Mouse (Mus musculus): ENCODE measurements around the gene Csnk1e.

Gene Csnk1e

GRCm38 (mm10) chr15:79443856-79444410 lies 11.4 kb downstream of the Csnk1e start:
- no peak for DNase-seq (ENCODE audit: low read depth, low spot score)

DNA sequence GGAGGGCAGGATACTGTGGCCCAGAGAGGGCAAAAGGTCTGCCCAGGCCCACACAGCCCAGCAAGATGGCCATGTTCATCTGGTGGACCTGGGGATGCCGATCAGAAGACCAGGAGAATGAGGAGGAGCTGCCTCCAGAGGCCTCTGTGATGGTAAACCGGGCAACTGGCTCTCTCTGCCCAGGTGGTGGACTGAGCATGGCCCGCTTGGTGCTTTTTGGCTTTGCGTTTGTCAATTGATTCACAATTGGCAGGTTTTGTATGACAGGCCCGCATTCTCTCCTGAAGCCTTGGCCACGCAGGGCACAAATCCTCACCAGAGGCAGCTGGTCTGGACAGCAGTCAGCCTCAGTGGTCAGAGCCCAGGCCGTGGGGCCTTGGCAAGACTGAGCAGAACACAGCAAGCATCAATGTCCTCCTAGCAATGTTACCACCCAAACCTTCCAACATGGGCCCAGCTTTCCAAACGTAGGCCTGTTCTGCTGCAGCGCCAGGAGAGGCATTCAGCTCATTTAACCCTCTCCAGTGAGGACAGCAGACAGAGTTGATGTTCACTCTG lies 12.3 kb downstream of the Csnk1e start:
- no peak for DNase-seq (ENCODE audit: low read depth, low spot score)

DNA sequence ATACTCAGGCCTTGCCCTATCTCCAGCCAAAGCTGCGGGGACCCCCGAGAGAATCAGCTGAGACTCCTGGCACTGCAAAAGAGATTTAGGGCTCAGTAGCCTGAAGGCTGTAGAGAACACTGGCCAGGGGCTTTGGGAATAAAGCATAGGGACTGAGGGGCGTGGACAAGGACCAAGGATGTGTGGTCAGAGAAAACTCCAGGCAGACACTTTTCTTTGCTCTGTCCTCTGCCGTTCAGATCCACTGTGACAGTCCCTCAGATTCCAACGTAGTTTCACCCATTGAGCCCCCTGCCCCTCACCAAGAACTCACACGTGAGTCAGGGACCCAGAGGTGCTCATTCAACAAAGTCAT lies 13.1 kb downstream of the Csnk1e start:
- no peak for DNase-seq (ENCODE audit: low read depth, low spot score)

- DNase-seq (ENCODE audit: low read depth, low spot score): peak; percentile 70
Observed at GRCm38 (mm10) chr15:79441331-79442256, 13.8 kb downstream of the Csnk1e start.

DNA sequence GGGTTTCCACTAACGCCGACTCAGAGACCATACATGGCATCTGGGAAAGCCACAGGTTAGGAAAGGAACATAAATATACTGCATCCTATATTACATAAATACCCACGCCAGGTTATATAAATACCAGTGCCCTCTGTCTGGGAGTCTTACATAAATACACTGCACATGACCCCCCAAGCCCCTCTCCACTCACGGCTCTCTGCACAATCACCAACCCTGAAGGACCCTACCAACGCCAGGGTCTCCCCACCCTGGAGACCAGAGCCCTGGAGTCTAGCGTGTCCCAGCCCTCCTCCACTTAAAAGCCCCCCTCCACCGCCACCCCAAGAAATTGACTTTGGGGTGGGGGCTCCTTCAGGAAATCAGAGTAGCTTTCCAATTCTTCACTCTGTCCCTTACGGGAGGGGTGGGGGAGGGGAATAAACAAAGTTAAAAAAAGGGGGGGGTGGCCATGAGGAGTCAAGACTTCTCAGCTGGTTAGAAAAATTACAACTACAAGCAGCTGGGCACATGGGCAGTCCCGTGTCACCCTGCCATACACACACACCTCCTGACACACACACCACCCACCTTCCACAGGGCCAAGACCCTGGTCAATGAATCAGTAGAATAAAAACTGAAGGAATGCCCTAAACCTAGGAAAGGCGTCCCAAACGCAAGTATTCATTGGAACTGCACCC lies 14.6 kb downstream of the Csnk1e start:
- DNase-seq (ENCODE audit: low read depth, low spot score): no peak

DNA sequence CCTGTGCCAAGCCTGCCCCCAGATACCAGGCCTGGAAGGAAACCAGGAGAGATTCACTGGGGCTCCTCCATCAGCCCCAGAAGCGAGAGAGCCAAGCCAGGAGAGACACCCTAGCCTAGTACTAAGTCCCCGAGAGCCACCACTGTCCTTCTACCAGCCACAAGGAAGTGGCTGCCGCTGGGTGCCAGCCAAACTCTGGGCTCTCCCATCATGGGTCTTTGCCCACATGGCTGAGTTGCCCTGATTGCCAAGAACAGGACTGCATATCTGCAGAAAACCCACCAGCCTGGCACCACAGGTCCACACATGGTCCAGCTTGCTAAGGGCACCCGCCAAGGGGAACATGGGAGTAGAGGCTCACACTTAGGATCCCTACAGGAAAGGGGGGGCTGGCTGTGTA lies 15.1 kb downstream of the Csnk1e start:
- no peak for DNase-seq (ENCODE audit: low read depth, low spot score)

DNA sequence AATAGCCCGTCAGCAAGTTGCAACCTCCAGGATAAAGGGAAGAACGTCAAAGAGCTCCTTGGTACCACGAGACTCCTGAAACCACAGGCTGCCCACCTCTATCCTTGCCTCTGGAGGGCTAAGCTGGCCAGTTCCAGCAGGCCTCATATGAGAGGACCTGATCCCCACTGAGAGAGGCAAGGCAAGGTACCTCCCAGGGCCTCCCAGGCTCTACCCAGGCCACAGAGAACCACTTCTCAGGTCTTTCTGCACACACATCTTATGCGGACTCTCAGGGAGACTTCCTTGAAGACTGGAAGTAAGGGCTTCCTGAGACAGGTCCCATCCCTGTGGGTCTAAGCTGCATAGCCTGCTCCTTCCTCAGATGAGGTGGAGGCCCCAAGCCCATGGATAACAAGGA lies 16.0 kb downstream of the Csnk1e start:
- no peak for DNase-seq (ENCODE audit: low read depth, low spot score)

DNA sequence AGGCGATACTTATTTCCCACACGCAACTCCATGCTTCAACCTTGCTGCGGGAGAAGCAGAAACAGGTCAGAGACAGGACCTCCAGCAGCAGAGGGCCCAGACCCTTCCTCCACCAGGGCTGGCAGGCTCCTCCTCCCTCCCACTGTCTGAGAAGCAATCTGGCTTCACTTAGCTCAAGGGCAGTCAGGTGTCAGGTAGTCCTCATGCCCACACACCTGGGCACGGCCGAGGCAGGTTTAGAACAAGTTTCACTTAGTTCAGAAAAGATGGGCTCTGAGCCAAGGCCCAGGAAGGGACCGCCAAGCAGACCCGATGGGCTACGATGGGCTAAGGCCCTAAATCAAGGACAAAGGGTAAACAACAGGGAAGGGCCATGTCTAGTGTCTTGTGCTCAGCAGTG lies 16.6 kb downstream of the Csnk1e start:
- DNase-seq (ENCODE audit: low read depth, low spot score): no peak

DNA sequence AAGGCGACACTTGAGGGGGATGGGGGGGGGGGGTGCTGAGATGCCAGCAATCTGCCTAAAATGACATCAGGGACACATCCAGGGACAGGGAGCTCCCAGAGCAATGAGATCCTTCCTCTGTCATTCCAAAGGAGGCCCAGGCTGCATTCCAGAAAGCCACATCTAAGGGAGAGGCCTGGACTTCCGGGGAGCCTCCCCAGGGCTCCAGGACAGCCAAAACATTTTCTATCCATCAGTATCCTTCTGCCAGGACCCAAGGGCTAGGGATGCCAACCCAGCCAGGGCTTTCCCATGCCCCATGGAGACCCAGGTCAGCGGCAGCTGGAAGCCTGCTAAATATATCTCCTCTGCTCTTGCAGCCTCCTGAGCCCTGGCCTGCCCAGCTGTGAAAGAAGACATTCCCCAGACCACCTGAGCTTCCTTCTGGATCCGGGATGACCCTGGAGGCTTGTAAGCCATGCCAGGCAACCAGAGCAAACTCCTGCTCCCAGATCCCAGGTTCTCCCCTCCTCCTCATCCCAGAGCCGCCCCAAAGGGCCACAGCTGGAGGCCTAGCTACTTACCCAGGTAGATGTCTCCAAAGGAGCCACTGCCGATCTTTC lies 17.1 kb downstream of the Csnk1e start:
- DNase-seq (ENCODE audit: low read depth, low spot score): no peak

DNA sequence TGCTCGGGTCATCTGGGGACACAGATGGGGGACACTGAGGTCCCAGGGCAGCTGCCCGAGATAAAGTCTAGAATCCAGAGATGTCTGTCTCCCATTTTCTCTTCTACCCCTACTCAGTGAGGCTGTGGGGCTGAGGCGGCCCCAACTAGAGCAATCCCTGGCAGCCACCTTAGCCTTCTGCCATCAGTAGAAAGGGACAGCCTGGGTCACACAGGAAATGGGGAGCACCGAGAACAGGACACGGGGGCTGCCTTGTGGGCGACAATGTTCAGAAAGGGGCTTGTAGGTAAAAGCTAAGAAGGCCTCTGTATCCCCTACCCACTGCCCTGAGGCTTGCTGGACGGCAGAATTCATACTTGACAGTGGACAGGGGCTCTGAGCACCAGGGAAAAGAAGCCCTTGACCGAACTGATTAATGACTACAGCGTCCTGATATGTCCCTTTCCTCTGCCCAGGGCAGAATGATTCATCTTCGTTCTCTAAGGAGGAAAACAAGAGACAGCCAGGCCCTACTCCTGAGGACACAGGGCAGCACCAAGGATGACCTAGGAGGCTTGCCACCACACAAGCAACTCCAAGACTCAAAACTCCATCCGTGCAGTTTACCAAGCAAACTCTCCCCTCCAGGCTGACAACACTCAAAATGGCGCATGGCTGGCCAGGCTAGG lies 17.7 kb downstream of the Csnk1e start:
- DNase-seq (ENCODE audit: low read depth, low spot score): no peak

DNA sequence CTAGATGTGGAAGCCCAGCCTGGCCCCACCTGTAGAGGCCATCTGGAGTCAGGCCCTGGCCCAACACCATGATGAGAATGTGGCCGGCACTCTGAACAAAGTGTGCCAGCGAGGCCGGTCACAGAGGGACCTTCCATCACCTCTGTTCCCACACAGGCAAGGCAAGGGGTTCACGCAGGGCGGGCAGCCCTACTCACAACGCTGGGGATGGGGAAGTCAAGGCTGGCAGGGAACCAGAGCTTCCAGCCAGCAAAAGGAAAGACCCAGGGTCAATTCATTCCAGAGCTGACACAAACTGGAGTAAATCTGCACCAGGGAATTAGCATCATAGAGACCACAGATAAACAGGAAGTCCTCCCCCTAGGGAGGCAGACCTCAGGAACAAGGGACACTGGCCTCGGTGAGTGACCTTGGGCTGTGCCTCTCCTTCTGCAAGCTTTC lies 18.9 kb downstream of the Csnk1e start:
- peak; percentile 92 for DNase-seq (ENCODE audit: low read depth, low spot score)

DNA sequence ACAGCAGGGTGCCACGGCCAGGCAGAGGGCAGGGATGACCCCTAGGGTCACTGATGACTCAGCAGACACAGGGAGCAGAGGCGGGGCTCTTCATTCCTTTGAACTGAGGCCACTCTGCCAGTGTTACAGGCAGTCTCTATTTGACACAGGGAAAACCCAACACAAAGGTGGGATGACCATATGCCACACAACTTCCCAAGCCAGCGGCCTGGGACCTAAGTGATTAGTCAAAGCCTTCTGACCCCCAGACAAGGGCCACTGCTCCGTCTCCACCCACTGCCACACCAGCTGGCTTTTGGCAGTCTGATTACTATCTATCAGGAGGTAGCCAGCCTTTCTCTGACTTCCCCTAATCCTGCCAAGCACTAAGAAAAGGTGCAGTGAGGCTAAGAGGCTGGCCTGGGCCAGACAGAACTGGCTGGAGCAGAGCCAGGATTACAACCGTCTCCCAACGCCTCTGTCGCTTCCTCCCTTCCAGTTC lies 20.1 kb downstream of the Csnk1e start:
- no peak for DNase-seq (ENCODE audit: low read depth, low spot score)

GRCm38 (mm10) chr15:79432892-79433291 lies 22.5 kb downstream of the Csnk1e start:
- DNase-seq (ENCODE audit: low read depth, low spot score): no peak

GRCm38 (mm10) chr15:79432328-79432727 lies 23.0 kb downstream of the Csnk1e start:
- DNase-seq (ENCODE audit: low read depth, low spot score): no peak

DNA sequence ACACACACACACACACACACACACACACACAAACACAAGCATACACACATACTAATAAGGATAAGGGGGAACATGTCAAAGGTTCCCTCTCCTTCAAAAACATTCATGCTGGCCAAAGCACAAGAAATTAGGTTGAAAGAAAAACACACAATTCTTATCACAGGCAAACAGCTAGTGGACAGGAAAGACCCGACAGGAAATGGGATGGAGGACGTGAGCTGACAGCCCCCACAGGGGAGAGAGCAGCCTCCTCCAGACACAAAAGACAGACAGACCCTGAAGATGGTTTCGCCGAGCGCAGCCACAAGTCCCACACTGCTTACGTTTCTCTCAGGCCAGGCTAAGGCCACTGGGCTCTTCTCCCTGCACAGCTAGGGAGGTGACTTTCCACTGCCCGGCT lies 23.4 kb downstream of the Csnk1e start:
- no peak for DNase-seq (ENCODE audit: low read depth, low spot score)

DNA sequence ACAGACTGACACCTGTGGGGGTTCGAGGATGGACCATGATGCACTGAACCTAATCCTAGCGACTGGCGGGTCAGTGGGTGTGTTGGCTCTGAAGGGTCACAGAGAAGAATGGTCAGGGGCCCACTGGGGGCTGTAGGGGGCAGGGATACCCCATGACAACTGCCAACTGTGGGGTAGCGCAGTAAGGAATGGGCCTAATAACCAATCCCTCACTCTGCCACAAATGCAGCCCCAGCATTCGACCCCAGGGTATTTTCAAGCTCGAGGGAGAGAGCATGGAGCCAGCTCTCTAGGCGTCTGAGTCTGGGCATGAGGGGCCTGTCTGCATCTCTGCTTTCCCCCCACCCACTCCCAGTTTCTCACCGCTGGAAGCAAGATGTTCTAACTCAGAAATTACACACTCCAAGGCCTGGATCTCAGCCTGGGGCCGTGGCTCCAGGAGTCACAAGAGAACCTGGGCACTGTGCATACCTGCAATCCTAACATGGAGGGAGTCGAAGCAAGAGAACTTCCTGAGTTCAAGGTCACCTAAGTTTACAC lies 24.8 kb downstream of the Csnk1e start:
- DNase-seq (ENCODE audit: low read depth, low spot score): no peak

GRCm38 (mm10) chr15:79429994-79430393 lies 25.4 kb downstream of the Csnk1e start:
- DNase-seq (ENCODE audit: low read depth, low spot score): no peak

GRCm38 (mm10) chr15:79429527-79429926 lies 25.8 kb downstream of the Csnk1e start:
- no peak for DNase-seq (ENCODE audit: low read depth, low spot score)

GRCm38 (mm10) chr15:79428616-79429015 lies 26.8 kb downstream of the Csnk1e start:
- DNase-seq (ENCODE audit: low read depth, low spot score): no peak

- DNase-seq (ENCODE audit: low read depth, low spot score): no peak
Observed at GRCm38 (mm10) chr15:79427516-79427915, 27.9 kb downstream of the Csnk1e start.

DNA sequence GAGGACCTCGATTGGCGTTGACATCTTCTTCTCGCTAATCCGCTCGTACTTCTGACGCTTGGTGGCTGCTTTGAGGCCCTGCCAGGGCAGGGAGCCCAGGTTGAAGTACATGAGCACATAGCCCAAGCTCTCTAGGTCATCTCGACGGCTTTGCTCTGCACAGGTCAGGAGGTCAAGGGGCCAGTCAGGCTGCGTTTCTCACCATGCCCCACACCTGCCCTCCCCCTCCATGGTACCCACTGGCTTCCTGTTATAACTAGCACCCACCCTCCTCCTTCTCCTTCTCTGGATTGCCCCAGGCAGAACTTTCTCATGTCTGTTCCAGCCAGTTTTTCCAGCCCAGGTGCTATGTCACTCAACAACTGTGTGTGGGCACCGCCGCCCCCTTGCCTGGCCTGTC lies 29.9 kb downstream of the Csnk1e start:
- DNase-seq (ENCODE audit: low read depth, low spot score): no peak

Measured in R1 (cell line).